Mouse (Mus musculus): ENCODE data around the gene Calhm1.

GRCm38 (mm10) chr19:47176916-47177505 is 33.0 kb upstream of the Calhm1 start:
- TF ChIP-seq POLR2A (IDR thresholded peaks at IDR 0.05; ENCODE audit: borderline replicate concordance, low read depth, low read length) (no peak), CTCF (IDR thresholded peaks at IDR 0.05; ENCODE audit: low read depth, low read length) (no peak)

All from bone marrow macrophage, adult 2 months (primary cell).